Mouse (Mus musculus) brain, embryonic 14.5 days (tissue): Measurements from ENCODE around the gene Prmt8. TPM values are rescaled to one million over a fixed set of nuclear protein-coding genes. Genes with fewer than 3 reads are reported as not detected.

Experiments used
- DNase-seq: peaks from one replicate; pipeline ENCODE4 v3.0.0-alpha.2; 2011; ENCODE audit warnings: low read depth
- CTCF ChIP-seq: fragments of 200-500 bp; IDR thresholded peaks from 2 replicates; pipeline ENCODE4 v1.5.1; 2012; ENCODE audit warnings: inconsistent platforms, mild to moderate bottlenecking, moderate library complexity, borderline replicate concordance; ENCODE audit not compliant: insufficient read depth, insufficient read length; ENCODE audit errors: extremely low read depth
- POLR2A ChIP-seq: fragments of 200-500 bp; IDR thresholded peaks from 2 replicates; pipeline ENCODE4 v1.6.1; 2012; ENCODE audit warnings: mild to moderate bottlenecking, inconsistent platforms, borderline replicate concordance; ENCODE audit not compliant: poor library complexity, insufficient read depth, insufficient read length, severe bottlenecking; ENCODE audit errors: extremely low read depth
- polyA plus RNA-seq: library from polyadenylated mRNA; depleted of rRNA; stranded (reverse); fragments of >200 nt; gene quantifications from 2 replicates; pipeline ENCODE4 v1.2.3, GENCODE M21; 2012

The Prmt8 gene
- polyA plus RNA-seq, 1 experiment: 24.9 TPM

DNA sequence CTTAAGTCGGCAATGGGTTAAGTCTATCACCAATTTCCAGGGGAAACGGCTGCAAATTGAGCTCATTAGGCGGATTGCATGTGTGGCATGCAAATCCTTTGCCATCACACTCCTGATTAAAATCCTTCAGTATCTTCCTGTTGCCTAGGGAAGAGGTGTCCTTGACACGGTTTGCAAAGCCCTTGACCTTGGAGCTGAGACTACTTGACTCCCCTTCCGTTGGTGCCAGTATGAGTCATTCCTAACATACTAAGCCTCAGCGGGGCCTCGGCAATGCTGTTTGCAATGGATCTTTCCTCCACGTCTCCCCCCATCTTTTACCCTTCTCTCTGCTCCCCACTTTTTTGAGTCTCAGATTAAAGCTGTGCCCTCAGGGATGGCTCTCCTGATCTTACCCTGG is 85.7 kb downstream of the Prmt8 start:
- DNase-seq: peak; percentile 78
- no peak for TF ChIP-seq CTCF
- TF ChIP-seq POLR2A: no peak

DNA sequence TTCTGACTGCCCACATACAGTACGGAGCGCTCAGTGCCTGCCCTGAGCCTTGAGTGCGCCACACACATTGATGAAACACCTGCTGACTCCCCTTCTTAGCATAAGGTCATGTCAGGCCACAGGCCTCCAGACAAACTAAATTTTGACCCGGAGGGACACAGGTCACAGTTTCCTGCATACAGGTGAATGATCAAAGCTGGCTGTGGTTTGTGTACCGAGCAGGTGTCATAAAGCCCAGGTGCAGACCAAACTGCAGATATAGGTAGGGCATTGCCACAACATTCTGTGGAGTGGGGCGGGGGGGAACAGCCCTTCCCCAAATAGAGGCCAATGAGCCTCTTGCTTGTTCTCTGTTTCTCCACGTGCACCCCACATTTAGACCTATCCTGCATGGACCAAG is 88.5 kb downstream of the Prmt8 start:
- DNase-seq: no peak
- TF ChIP-seq POLR2A (no peak), CTCF (no peak)

DNA sequence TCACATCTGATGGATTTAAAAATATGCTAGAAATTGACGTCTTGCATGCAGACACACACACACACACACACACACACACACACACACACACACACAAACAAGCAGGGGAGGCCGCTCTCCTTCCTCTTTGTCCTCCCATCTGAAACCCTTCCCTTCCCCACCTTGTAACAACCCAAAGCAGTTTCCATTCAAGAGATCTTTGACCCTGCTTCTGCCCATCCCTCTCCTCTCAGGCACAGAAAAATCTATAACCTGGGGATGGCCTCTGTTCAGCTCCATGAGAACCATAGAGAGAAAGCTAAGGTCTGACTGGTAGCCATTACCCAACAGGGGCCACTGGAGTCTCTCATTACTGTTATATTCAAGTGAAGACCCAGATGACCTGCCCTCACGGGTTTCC is 90.3 kb downstream of the Prmt8 start:
- TF ChIP-seq CTCF (no peak), POLR2A (no peak)
- no peak for DNase-seq

DNA sequence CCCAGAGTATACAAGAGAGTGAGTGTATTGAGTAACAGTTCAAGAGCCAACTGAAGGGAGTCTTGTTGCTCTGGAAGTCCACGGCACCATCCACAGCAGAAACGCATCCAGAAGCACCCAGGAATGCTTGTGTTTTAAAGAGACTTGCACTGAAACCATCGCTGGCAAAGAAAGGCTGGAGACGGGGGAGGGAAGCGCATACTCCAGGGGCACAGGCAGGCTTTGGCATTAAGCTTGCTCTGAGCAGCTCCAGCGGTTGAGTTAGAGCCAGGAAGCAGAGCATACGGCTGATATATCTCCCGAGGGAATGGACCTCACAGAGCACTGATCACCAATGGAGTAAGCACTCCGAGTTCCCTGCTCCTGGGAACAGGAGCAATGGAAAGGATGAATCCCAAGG is 91.0 kb downstream of the Prmt8 start:
- DNase-seq: no peak
- no peak for TF ChIP-seq POLR2A
- no peak for TF ChIP-seq CTCF

DNA sequence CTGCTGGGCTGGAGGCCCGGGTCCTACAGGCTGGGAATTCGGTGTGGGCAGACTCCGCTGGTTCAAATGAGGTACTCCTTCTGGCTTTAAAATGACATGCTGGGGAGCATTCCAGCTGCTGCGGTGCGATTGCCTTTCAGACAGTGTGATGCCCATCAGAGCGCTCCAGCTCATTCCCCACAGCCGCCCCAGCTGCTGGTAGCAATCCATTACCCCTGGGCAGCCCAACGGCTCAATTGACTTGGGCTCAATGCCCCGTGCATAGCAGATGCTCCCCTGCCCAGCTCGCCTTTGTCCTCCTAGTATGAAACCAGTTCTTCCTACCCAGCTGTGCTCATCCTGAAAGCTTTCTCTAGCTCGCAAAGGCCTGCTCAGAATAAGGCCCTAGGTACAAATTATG is 92.4 kb downstream of the Prmt8 start:
- no peak for TF ChIP-seq POLR2A
- no peak for TF ChIP-seq CTCF
- DNase-seq: no peak

DNA sequence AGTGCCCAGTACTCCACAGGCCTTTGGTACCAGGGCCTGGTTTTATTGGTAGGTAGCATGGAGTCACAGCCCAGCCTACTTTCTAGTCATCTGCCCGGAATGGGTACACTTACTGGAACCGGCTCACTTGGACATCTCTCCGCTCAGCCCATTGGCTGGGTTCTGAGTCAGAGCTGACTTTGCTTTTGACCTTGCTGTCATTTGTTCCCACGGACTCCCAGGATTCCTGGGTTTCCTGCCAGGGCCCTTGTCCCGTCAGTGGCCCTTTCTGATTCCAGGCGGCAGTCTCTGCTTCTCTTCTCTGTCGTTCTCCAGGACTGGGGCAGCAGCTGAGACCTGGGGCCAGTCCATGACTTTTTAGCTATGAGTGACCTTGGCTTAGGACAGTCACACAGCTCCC is 97.2 kb downstream of the Prmt8 start:
- no peak for DNase-seq
- TF ChIP-seq POLR2A: no peak
- TF ChIP-seq CTCF: no peak

DNA sequence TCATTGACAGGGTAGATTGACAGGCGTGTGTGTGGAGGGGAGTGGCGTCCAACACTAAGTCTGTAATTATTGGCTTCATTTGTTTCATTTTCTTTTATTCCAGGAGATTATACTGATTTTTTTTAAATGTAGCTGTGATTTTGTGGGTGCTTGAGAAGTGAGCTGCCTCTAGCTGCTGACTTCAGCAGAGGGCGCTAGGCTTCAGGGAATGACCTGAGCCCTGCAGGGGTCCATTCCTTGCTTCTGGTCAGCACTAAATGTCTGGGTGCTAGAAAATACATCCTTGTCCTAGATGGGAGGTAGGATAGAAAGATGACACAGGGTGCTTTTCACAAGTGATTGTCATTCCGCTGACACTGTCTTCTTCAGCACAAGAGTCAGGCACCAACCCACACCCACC is 99.2 kb downstream of the Prmt8 start:
- DNase-seq: no peak
- TF ChIP-seq CTCF (0 out of 2 replicates have a peak, but pooled peaks have one; percentile 8), POLR2A (no peak)

DNA sequence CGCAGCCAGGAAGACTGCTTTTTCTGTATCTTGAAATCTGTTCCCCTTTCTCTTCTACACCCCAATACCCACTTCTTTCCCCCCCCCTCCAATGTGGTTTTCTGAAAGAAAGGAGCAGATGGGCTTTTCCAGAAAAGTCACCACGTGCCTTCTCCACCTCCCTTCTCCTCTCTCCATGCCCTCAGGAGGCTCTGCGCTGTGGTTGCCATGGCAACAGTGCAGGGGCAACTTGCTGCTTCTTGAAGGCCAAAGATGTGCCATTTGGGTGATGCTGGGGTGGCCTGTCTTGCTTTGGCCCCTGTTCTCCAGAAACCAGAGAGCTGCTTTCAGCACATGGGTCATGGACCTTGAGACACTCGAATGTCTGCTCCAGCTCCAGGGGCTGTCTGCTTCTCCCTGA is 100.0 kb downstream of the Prmt8 start:
- TF ChIP-seq POLR2A (no peak), CTCF (no peak)
- peak; percentile 71 for DNase-seq

DNA sequence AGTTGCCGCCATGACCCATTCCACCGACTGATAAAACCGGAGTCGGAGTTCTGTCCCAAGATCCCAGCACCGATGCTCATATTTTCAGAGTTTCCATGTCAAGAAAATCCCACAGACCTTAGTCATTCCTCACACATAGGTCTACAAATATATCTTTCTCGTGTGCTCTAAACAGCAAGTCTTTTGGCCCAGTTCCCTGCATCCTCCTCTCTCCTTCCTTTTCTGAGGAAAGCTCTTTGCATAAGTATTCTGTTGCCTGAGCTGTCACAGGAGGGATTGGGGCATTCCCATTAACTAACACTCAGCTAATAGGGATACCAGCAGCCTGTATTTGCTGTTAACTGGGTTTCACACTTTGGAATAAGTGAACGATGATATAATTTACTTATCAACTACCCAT is 106.0 kb downstream of the Prmt8 start:
- TF ChIP-seq POLR2A (no peak), CTCF (no peak)
- DNase-seq: peak; percentile 46

DNA sequence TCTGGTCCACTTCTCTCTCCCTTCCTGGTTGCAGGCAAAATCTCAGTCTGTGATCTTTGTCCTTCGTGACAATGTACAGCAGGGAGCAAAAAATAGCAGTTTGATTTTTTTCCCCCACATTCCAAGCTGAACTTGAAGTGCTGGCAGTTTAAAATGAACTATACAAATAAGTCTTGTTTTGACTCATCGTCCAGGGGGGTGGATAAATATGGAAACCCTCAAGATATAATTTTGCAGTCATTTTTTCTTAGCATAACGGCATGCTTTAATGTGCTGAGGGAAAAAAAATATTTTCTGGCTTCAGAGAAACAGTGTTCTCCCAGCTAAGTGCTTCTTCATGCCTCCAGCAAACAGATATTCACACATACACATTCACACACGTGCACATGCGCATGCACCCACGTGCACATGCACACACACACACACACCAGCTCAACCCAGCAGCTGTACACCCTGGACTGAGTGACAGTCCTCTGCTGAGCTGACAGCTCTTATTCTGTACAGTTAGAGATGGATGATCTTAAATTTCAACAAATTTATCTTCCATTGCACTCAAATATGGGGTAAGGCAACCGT is 107.5 kb downstream of the Prmt8 start:
- no peak for DNase-seq
- TF ChIP-seq CTCF (no peak), POLR2A (no peak)

DNA sequence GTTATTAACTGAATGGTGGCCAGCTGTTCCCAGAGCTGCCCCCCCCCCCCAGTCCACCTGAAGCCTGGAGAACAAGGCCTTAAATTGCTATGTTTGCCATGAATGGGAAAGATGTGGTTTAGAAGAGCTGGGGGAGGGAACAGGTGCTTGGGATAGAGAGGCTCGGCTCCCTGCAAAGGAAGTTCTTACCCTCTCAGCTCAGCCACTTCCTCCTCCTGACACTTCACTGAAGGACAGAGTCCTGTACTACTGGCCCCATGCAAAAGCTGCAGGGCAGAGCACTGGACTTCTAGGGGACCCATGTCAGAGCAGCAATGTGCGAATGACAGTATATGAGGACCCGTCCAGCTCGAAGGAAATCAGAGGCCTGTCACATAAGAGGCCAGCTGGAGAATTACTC is 109.3 kb downstream of the Prmt8 start:
- no peak for TF ChIP-seq POLR2A
- no peak for DNase-seq

DNA sequence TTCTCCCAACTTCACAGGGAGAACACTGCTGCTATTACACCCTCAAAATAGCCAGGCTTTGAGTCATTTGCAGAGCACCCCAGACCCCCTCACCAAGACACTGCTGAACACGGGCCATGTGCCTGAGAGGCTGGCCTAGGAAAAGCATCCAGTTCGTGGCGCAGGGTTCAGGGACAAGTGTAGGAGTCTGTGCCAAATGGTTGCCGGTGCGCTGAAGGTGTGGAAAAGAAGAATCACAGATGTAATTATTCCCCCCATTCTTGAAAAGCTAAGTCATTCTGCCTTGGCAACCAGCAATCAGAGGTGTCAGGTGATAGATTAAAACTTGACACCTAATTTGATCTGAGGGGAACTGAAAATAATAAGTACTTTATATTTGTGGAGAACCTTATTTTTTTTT is 109.8 kb downstream of the Prmt8 start:
- DNase-seq: peak; percentile 61
- TF ChIP-seq POLR2A (no peak), CTCF (no peak)

DNA sequence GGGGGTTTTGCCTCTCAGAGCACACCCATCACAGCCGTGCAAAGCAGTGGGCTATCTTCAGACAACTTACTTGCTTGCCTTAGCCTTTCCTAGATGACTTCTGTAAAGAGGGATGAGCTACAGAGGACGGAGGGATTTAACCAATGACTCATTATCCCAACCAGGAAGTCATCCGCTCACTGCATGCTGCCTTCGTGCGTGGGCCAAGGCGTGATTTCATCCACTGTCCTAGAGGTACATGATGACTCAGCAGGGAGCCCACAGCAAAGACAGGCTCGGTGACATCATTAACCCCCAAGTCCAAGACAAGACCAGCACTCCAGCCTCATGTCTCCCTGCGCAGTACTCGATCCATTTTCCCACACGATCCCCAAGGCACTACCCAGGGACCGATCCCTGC is 112.1 kb downstream of the Prmt8 start:
- no peak for TF ChIP-seq POLR2A
- TF ChIP-seq CTCF: no peak
- DNase-seq: no peak

DNA sequence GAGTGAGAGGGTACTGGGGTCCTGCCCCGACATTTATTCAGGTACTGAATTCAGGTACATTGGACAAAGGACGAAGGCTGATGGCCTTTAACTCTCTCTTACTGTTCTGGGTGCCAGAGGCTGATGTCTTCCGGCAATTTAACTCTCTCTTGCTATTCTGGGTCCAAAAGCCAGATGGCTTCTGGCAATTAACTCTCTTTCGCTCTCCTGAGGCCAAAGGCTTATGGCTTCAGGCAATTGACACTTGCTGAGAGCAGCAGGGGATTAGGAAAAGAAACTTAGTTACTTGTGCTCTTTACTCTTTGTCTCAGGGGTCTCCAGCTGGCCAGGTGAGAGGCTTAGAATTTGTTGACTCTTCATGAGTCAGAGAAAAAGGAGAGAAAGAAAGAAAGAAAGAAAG is 113.3 kb downstream of the Prmt8 start:
- DNase-seq: peak; percentile 52
- TF ChIP-seq CTCF (no peak), POLR2A (no peak)
